Mouse (Mus musculus): ENCODE measurements at regions not wholly inside any gene's neighbourhood (a gene's known extent, or its start where the extent isn't known, plus 50 kb on each side); places are given as distances from the start of the nearest gene placed in this dataset.

DNA sequence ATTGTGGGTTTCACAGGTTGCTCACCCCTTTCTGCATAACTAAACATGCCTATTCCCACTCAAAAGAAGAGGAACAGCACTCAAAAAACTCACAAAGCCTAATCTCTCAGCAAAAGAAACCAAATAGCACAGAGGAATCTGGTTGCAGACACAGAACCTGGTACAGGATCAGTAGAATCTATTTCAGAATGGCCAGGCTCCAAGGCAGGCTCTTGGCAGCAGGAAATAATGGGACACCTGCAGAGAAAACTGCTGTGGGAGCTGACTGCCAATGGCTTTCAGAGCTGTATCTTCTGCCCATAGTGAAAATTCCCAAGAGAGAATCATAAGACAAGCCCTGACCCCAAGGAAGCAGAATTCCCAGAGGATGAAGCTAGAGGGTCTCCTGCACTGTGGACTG is 234.1 kb upstream of the Hes1 start:
- TF ChIP-seq CHD2 (IDR thresholded peaks at IDR 0.05; ENCODE audit: low read length), result no peak
- TF ChIP-seq EP300 (IDR thresholded peaks at IDR 0.05; ENCODE audit: low read length), result no peak
- TF ChIP-seq GABPA (IDR thresholded peaks at IDR 0.05; ENCODE audit: insufficient replicate concordance, low read depth, low read length), result no peak
- TF ChIP-seq ELF1 (IDR thresholded peaks at IDR 0.05; ENCODE audit: low read depth, low read length), result no peak
- TF ChIP-seq CTCF (conservative IDR thresholded peaks at IDR 0.05 in 1 of 2, IDR thresholded peaks at IDR 0.05 in 1 of 2; ENCODE audit: low read depth in 2 of 2, low read length in 2 of 2), result no peak
- TF ChIP-seq POLR2A (IDR thresholded peaks at IDR 0.05; ENCODE audit: low read depth, low read length), result no peak
- TF ChIP-seq RAD21 (IDR thresholded peaks at IDR 0.05; ENCODE audit: low read depth, low read length), result no peak
- TF ChIP-seq MAX (IDR thresholded peaks at IDR 0.05; ENCODE audit: low read length), result no peak
- TF ChIP-seq RCOR1 (conservative IDR thresholded peaks at IDR 0.05; ENCODE audit: low read depth, low read length), result no peak
- TF ChIP-seq SIN3A (IDR thresholded peaks at IDR 0.05; ENCODE audit: low read length), result no peak

Data from CH12.LX (cell line).